Mouse (Mus musculus): ENCODE results near the gene Olfr549. TPM values are rescaled to one million over a fixed set of nuclear protein-coding genes. Genes with fewer than 3 reads are reported as not detected.

Gene Olfr549
- polyA plus RNA-seq, 1 experiment, result not detected

- H3K4me3 ChIP-seq (replicated peaks; ENCODE audit: extremely low read depth, low read depth, low read length), result no peak overlapping the region
- H3K4me1 ChIP-seq (ENCODE audit: control insufficient read depth, insufficient read depth, low read length), result no peaks in the 10 kb centered on the region
- 58% methylated on average over 2 of the region's 2 CpGs for WGBS
- no peak for DNase-seq
- TF ChIP-seq CTCF (IDR thresholded peaks at IDR 0.05; ENCODE audit: insufficient read depth, low read length) (no peak), POLR2A (IDR thresholded peaks at IDR 0.05; ENCODE audit: borderline replicate concordance, extremely low read depth, low read depth, low read length) (no peak)
These were observed 32.7 kb upstream of the Olfr549 start for GRCm38 (mm10) chr7:102517051-102517335.

GRCm38 (mm10) chr7:102529052-102529451 is 20.6 kb upstream of the Olfr549 start:
- 69% methylated on average over 1 of the region's 1 CpGs for WGBS
- no peak for TF ChIP-seq CTCF (IDR thresholded peaks at IDR 0.05; ENCODE audit: insufficient read depth, low read length)
- no peak for TF ChIP-seq POLR2A (IDR thresholded peaks at IDR 0.05; ENCODE audit: borderline replicate concordance, extremely low read depth, low read depth, low read length)
- no peaks in the 10 kb centered on the region for H3K4me1 ChIP-seq (ENCODE audit: control insufficient read depth, insufficient read depth, low read length)
- H3K4me3 ChIP-seq (replicated peaks; ENCODE audit: extremely low read depth, low read depth, low read length), result no peak overlapping the region
- DNase-seq, result no peak

- H3K4me1 ChIP-seq (ENCODE audit: control insufficient read depth, insufficient read depth, low read length), result no peaks in the 10 kb centered on the region
- TF ChIP-seq POLR2A (IDR thresholded peaks at IDR 0.05; ENCODE audit: borderline replicate concordance, extremely low read depth, low read depth, low read length), result no peak
- no peak for TF ChIP-seq CTCF (IDR thresholded peaks at IDR 0.05; ENCODE audit: insufficient read depth, low read length)
- H3K4me3 ChIP-seq (replicated peaks; ENCODE audit: extremely low read depth, low read depth, low read length), result no peak within 1 kb of the TSS
- no peak for DNase-seq
- WGBS, result 64% methylated on average over 1 of the region's 1 CpGs
These were observed 15.2 kb upstream of the Olfr549 start, which contains the start of gene Olfr547 for GRCm38 (mm10) chr7:102534449-102534848. Gene Olfr547 (plus strand): TSS chr7:102534749.

- TF ChIP-seq CTCF (IDR thresholded peaks at IDR 0.05; ENCODE audit: insufficient read depth, low read length) (no peak), POLR2A (IDR thresholded peaks at IDR 0.05; ENCODE audit: borderline replicate concordance, extremely low read depth, low read depth, low read length) (no peak)
- H3K4me3 ChIP-seq (replicated peaks; ENCODE audit: extremely low read depth, low read depth, low read length), result no peak within 1 kb of the TSS
- H3K4me1 ChIP-seq (ENCODE audit: control insufficient read depth, insufficient read depth, low read length), result no peaks in the 10 kb centered on the region
- WGBS, result 74% methylated on average over 2 of the region's 2 CpGs
- DNase-seq, result no peak
These were observed 9.1 kb upstream of the Olfr549 start, which contains the start of gene Olfr548-ps1 for GRCm38 (mm10) chr7:102540596-102540995. Gene Olfr548-ps1 (plus strand): TSS chr7:102540896.

GRCm38 (mm10) chr7:102541251-102541650 is 8.4 kb upstream of the Olfr549 start:
- no peak for DNase-seq
- TF ChIP-seq POLR2A (IDR thresholded peaks at IDR 0.05; ENCODE audit: borderline replicate concordance, extremely low read depth, low read depth, low read length) (no peak), CTCF (IDR thresholded peaks at IDR 0.05; ENCODE audit: insufficient read depth, low read length) (no peak)
- 47% methylated on average over 3 of the region's 3 CpGs for WGBS
- Histone ChIP-seq H3K4me1 (ENCODE audit: control insufficient read depth, insufficient read depth, low read length) (no peaks in the 10 kb centered on the region), H3K4me3 (replicated peaks; ENCODE audit: extremely low read depth, low read depth, low read length) (no peak overlapping the region)

GRCm38 (mm10) chr7:102553279-102553678 is 3.6 kb downstream of the Olfr549 start:
- 64% methylated on average over 3 of the region's 3 CpGs for WGBS
- TF ChIP-seq CTCF (IDR thresholded peaks at IDR 0.05; ENCODE audit: insufficient read depth, low read length) (no peak), POLR2A (IDR thresholded peaks at IDR 0.05; ENCODE audit: borderline replicate concordance, extremely low read depth, low read depth, low read length) (no peak)

GRCm38 (mm10) chr7:102564999-102565997 is 15.6 kb downstream of the Olfr549 start, which contains the start of gene Trim21:
Gene Trim21 (minus strand): TSS chr7:102565486.
- TF ChIP-seq POLR2A (IDR thresholded peaks at IDR 0.05; ENCODE audit: borderline replicate concordance, extremely low read depth, low read depth, low read length) (peak; percentile 63; the same call in 1 of the 2 replicates), CTCF (IDR thresholded peaks at IDR 0.05; ENCODE audit: insufficient read depth, low read length) (no peak)
- Histone ChIP-seq H3K4me1 (ENCODE audit: control insufficient read depth, insufficient read depth, low read length) (no peaks in the 10 kb centered on the region), H3K4me3 (replicated peaks; ENCODE audit: extremely low read depth, low read depth, low read length) (peak within 1 kb of the TSS; percentile 72)
- 8% methylated on average over 10 of the region's 10 CpGs for WGBS
- DNase-seq, result peak; percentile 87

More at GRCm38 (mm10) chr7:102553279-102553678, 3.6 kb downstream of the Olfr549 start:
- no peak for DNase-seq
- H3K4me3 ChIP-seq (replicated peaks; ENCODE audit: extremely low read depth, low read depth, low read length), result no peak overlapping the region
- H3K4me1 ChIP-seq (ENCODE audit: control insufficient read depth, insufficient read depth, low read length), result no peaks in the 10 kb centered on the region

GRCm38 (mm10) chr7:102566219-102566618 is 16.5 kb downstream of the Olfr549 start:
- WGBS, result 71% methylated on average over 4 of the region's 4 CpGs
- TF ChIP-seq CTCF (IDR thresholded peaks at IDR 0.05; ENCODE audit: insufficient read depth, low read length) (no peak), POLR2A (IDR thresholded peaks at IDR 0.05; ENCODE audit: borderline replicate concordance, extremely low read depth, low read depth, low read length) (no peak)
- Histone ChIP-seq H3K4me1 (ENCODE audit: control insufficient read depth, insufficient read depth, low read length) (no peaks in the 10 kb centered on the region), H3K4me3 (replicated peaks; ENCODE audit: extremely low read depth, low read depth, low read length) (no peak overlapping the region)
- no peak for DNase-seq

- WGBS, result 76% methylated on average over 8 of the region's 8 CpGs
- no peak for DNase-seq
- TF ChIP-seq CTCF (IDR thresholded peaks at IDR 0.05; ENCODE audit: insufficient read depth, low read length) (no peak), POLR2A (IDR thresholded peaks at IDR 0.05; ENCODE audit: borderline replicate concordance, extremely low read depth, low read depth, low read length) (no peak)
- Histone ChIP-seq H3K4me1 (ENCODE audit: control insufficient read depth, insufficient read depth, low read length) (no peaks in the 10 kb centered on the region), H3K4me3 (replicated peaks; ENCODE audit: extremely low read depth, low read depth, low read length) (peak within 1 kb of the TSS; percentile 17)
These were observed 21.5 kb downstream of the Olfr549 start, which contains the start of gene Olfr550 for GRCm38 (mm10) chr7:102571142-102571541. Gene Olfr550 (plus strand): TSS chr7:102571442.
